Mouse (Mus musculus): Measurements from ENCODE around the gene Gm10160. TPM values are rescaled to one million over a fixed set of nuclear protein-coding genes. Genes with fewer than 3 reads are reported as not detected.
A peak's percentile ranks its signal among the peaks of the same experiment; 100 is the strongest.

Gene Gm10160
- polyA plus RNA-seq, 1 experiment = not detected

DNA sequence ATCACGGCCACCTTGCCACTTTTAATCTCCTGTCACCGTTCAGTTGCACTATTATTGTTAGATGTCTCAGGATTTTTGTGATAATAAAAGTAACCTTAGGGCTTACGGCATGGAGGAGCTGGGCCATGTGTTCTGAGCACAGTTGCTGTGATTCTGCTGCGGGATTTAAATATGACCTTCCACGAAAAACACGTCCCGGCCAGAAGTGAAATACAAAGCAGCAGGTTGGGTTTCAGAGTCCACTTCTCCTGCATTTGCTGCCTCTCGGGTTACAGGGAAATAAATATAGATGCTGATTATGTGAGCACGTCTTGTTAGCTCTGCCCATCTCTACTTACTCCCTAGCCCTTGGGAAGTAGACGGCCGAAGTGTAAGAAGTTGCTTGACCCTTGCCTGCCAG is 10.8 kb downstream of the Gm10160 start:
- no peak overlapping the region for H3K4me3 ChIP-seq
- H3K79me2 ChIP-seq (ENCODE audit: control insufficient read depth, insufficient read depth) = no peaks in the 10 kb centered on the region
- peaks cover 7% of the 10 kb centered on the region for H3K27me3 ChIP-seq (ENCODE audit: control insufficient read depth, insufficient read depth, insufficient read length)
- H3ac ChIP-seq (ENCODE audit: control insufficient read depth, insufficient read length) = no peak overlapping the region
- H3K4me2 ChIP-seq (ENCODE audit: low read depth) = peak overlapping the region; percentile 42
- H3K36me3 ChIP-seq (ENCODE audit: control insufficient read depth, insufficient read depth) = no peaks in the 10 kb centered on the region
- TF ChIP-seq E2F4 (IDR thresholded peaks at IDR 0.05; ENCODE audit: insufficient read depth) (no peak), TCF3 (IDR thresholded peaks at IDR 0.05; ENCODE audit: insufficient read length, low read depth) (no peak), MYOG (IDR thresholded peaks at IDR 0.05; ENCODE audit: control insufficient read depth in 1 of 3, insufficient read depth in 1 of 3, insufficient read length in 2 of 3, low read depth in 2 of 3) (no peak), TCF12 (IDR thresholded peaks at IDR 0.05; ENCODE audit: insufficient read depth, poor library complexity, severe bottlenecking) (no peak)

GRCm38 (mm10) chr7:81843903-81844302 is 11.7 kb downstream of the Gm10160 start:
- Histone ChIP-seq H3ac (ENCODE audit: control insufficient read depth, insufficient read length) (no peak overlapping the region), H3K27me3 (ENCODE audit: control insufficient read depth, insufficient read depth, insufficient read length) (peaks cover 7% of the 10 kb centered on the region), H3K4me2 (ENCODE audit: low read depth) (no peak overlapping the region), H3K79me2 (ENCODE audit: control insufficient read depth, insufficient read depth) (no peaks in the 10 kb centered on the region), H3K36me3 (ENCODE audit: control insufficient read depth, insufficient read depth) (no peaks in the 10 kb centered on the region), H3K4me3 (no peak overlapping the region)
- TF ChIP-seq SRF (IDR thresholded peaks at IDR 0.05; ENCODE audit: control insufficient read depth, insufficient read length, low read depth) (no peak), REST (IDR thresholded peaks at IDR 0.05; ENCODE audit: insufficient read depth, insufficient read length) (no peak), POLR2AphosphoS2 (IDR thresholded peaks at IDR 0.05; ENCODE audit: insufficient read length, low read depth) (no peak), E2F4 (IDR thresholded peaks at IDR 0.05; ENCODE audit: insufficient read depth) (no peak), USF1 (IDR thresholded peaks at IDR 0.05; ENCODE audit: low read depth) (no peak), TCF12 (IDR thresholded peaks at IDR 0.05; ENCODE audit: insufficient read depth, poor library complexity, severe bottlenecking) (no peak)

- no peak overlapping the region for H3K4me2 ChIP-seq (ENCODE audit: low read depth)
- no peaks in the 10 kb centered on the region for H3K79me2 ChIP-seq (ENCODE audit: control insufficient read depth, insufficient read depth)
- no peak overlapping the region for H3K4me3 ChIP-seq
- H3ac ChIP-seq (ENCODE audit: control insufficient read depth, insufficient read length) = no peak overlapping the region
- no peaks in the 10 kb centered on the region for H3K27me3 ChIP-seq (ENCODE audit: control insufficient read depth, insufficient read depth, insufficient read length)
- TF ChIP-seq MYOD1 (IDR thresholded peaks at IDR 0.05; ENCODE audit: control insufficient read depth in 1 of 3, insufficient read length in 2 of 3, low read depth in 2 of 3) = no peak
- no peak for TF ChIP-seq REST (IDR thresholded peaks at IDR 0.05; ENCODE audit: insufficient read depth, insufficient read length)
- TF ChIP-seq USF1 (IDR thresholded peaks at IDR 0.05; ENCODE audit: low read depth) = no peak
- no peaks in the 10 kb centered on the region for H3K36me3 ChIP-seq (ENCODE audit: control insufficient read depth, insufficient read depth)
These were observed 12.6 kb downstream of the Gm10160 start for GRCm38 (mm10) chr7:81842998-81843397.

DNA sequence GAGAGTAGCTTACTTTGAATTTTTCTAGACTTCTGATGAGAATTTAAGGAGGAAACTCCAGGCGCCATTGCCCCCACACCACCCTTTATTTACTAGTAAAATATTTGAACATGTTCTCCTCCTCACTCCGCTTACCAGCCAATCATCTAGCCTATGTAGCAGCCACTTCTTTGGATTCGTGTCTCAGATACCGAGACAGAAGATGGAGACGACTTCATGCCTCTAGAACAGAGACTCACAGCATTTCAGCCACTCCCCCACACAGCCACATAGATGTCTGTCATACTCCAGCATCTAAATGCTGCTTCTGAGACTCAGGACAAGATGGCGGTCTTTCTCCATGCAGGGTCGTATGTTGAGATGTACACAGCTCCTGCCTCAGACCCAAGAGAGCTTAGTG is 13.5 kb downstream of the Gm10160 start:
- H3K79me2 ChIP-seq (ENCODE audit: control insufficient read depth, insufficient read depth) = no peaks in the 10 kb centered on the region
- no peaks in the 10 kb centered on the region for H3K27me3 ChIP-seq (ENCODE audit: control insufficient read depth, insufficient read depth, insufficient read length)
- H3K36me3 ChIP-seq (ENCODE audit: control insufficient read depth, insufficient read depth) = no peaks in the 10 kb centered on the region
- TF ChIP-seq USF1 (IDR thresholded peaks at IDR 0.05; ENCODE audit: low read depth) (no peak), SRF (IDR thresholded peaks at IDR 0.05; ENCODE audit: control insufficient read depth, insufficient read length, low read depth) (no peak), TCF12 (IDR thresholded peaks at IDR 0.05; ENCODE audit: insufficient read depth, poor library complexity, severe bottlenecking) (no peak), MYOD1 (IDR thresholded peaks at IDR 0.05; ENCODE audit: control insufficient read depth in 1 of 3, insufficient read length in 2 of 3, low read depth in 2 of 3) (no peak), POLR2A (IDR thresholded peaks at IDR 0.05; ENCODE audit: insufficient read length, low read depth) (no peak), CEBPB (IDR thresholded peaks at IDR 0.05; ENCODE audit: insufficient read depth, poor library complexity, severe bottlenecking) (no peak), REST (IDR thresholded peaks at IDR 0.05; ENCODE audit: insufficient read depth, insufficient read length) (no peak), MAX (IDR thresholded peaks at IDR 0.05; ENCODE audit: low read depth) (no peak), TCF3 (IDR thresholded peaks at IDR 0.05; ENCODE audit: insufficient read length, low read depth) (no peak), POLR2AphosphoS2 (IDR thresholded peaks at IDR 0.05; ENCODE audit: insufficient read length, low read depth) (no peak), MYOG (IDR thresholded peaks at IDR 0.05; ENCODE audit: control insufficient read depth in 1 of 3, insufficient read depth in 1 of 3, insufficient read length in 2 of 3, low read depth in 2 of 3) (no peak)
- H3K4me2 ChIP-seq (ENCODE audit: low read depth) = no peak overlapping the region
- no peak overlapping the region for H3K4me3 ChIP-seq
- H3ac ChIP-seq (ENCODE audit: control insufficient read depth, insufficient read length) = no peak overlapping the region

GRCm38 (mm10) chr7:81841439-81841838 is 14.2 kb downstream of the Gm10160 start:
- TF ChIP-seq SRF (IDR thresholded peaks at IDR 0.05; ENCODE audit: control insufficient read depth, insufficient read length, low read depth) = no peak
- TF ChIP-seq MYOG (IDR thresholded peaks at IDR 0.05; ENCODE audit: control insufficient read depth in 1 of 3, insufficient read depth in 1 of 3, insufficient read length in 2 of 3, low read depth in 2 of 3) = peak in 1 of 3 experiments; percentile 3
- TF ChIP-seq MYOD1 (IDR thresholded peaks at IDR 0.05; ENCODE audit: control insufficient read depth in 1 of 3, insufficient read length in 2 of 3, low read depth in 2 of 3) = no peak
- Histone ChIP-seq H3K79me2 (ENCODE audit: control insufficient read depth, insufficient read depth) (no peaks in the 10 kb centered on the region), H3K4me2 (ENCODE audit: low read depth) (peak overlapping the region; percentile 42), H3K27me3 (ENCODE audit: control insufficient read depth, insufficient read depth, insufficient read length) (no peaks in the 10 kb centered on the region), H3K4me3 (no peak overlapping the region), H3K36me3 (ENCODE audit: control insufficient read depth, insufficient read depth) (no peaks in the 10 kb centered on the region), H3ac (ENCODE audit: control insufficient read depth, insufficient read length) (no peak overlapping the region)

- Histone ChIP-seq H3K36me3 (ENCODE audit: control insufficient read depth, insufficient read depth) (no peaks in the 10 kb centered on the region), H3K27me3 (ENCODE audit: control insufficient read depth, insufficient read depth, insufficient read length) (no peaks in the 10 kb centered on the region), H3K79me2 (ENCODE audit: control insufficient read depth, insufficient read depth) (no peaks in the 10 kb centered on the region), H3K4me2 (ENCODE audit: low read depth) (peak overlapping the region; percentile 42), H3ac (ENCODE audit: control insufficient read depth, insufficient read length) (no peak overlapping the region), H3K4me3 (no peak overlapping the region)
- TF ChIP-seq E2F4 (IDR thresholded peaks at IDR 0.05; ENCODE audit: insufficient read depth) = no peak
- no peak for TF ChIP-seq MYOD1 (IDR thresholded peaks at IDR 0.05; ENCODE audit: control insufficient read depth in 1 of 3, insufficient read length in 2 of 3, low read depth in 2 of 3)
- no peak for TF ChIP-seq CEBPB (IDR thresholded peaks at IDR 0.05; ENCODE audit: insufficient read depth, poor library complexity, severe bottlenecking)
- no peak for TF ChIP-seq TCF3 (IDR thresholded peaks at IDR 0.05; ENCODE audit: insufficient read length, low read depth)
- no peak for TF ChIP-seq TCF12 (IDR thresholded peaks at IDR 0.05; ENCODE audit: insufficient read depth, poor library complexity, severe bottlenecking)
- no peak for TF ChIP-seq MYOG (IDR thresholded peaks at IDR 0.05; ENCODE audit: control insufficient read depth in 1 of 3, insufficient read depth in 1 of 3, insufficient read length in 2 of 3, low read depth in 2 of 3)
- TF ChIP-seq SRF (IDR thresholded peaks at IDR 0.05; ENCODE audit: control insufficient read depth, insufficient read length, low read depth) = no peak
These were observed 14.9 kb downstream of the Gm10160 start for GRCm38 (mm10) chr7:81840661-81841181.

All from myocyte (in vitro differentiated cells).